Mouse (Mus musculus) limb, embryonic 14.5 days (tissue): Measurements from ENCODE around the gene Csad. TPM values are rescaled to one million over a fixed set of nuclear protein-coding genes. Genes with fewer than 3 reads are reported as not detected.
A peak's percentile ranks its signal among the peaks of the same experiment; 100 is the strongest.

Source experiments
- ATAC-seq: fragments of 200-750 bp; cut with Nextera tagmentation; 2 replicates; pipeline ENCODE4 v1.8.0; 2017; ENCODE audit warnings: low read depth, moderate number of reproducible peaks, moderate TSS enrichment; ENCODE audit not compliant: low FRiP score
- DNase-seq: peaks from one replicate; pipeline ENCODE4 v3.0.0-alpha.2; 2015; ENCODE audit warnings: low spot score
- H3K27ac ChIP-seq: fragments of 300-500 bp; sonication (generic); replicated peaks from 2 replicates; pipeline ENCODE4 v1.5.1; 2014; ENCODE audit warnings: low read depth, mild to moderate bottlenecking, low read length, moderate library complexity, mixed read lengths
- H3K27me3 ChIP-seq: fragments of 300-500 bp; sonication (generic); 2 replicates; pipeline ENCODE4 v1.6.1; 2014; ENCODE audit warnings: low read length, mixed read lengths; ENCODE audit not compliant: control insufficient read depth, insufficient read depth
- H3K36me3 ChIP-seq: fragments of 300-500 bp; sonication (generic); 2 replicates; pipeline ENCODE4 v1.6.1; 2014; ENCODE audit warnings: mild to moderate bottlenecking, low read length, moderate library complexity, mixed read lengths; ENCODE audit not compliant: control insufficient read depth, insufficient read depth
- H3K4me1 ChIP-seq: fragments of 300-500 bp; sonication (generic); 2 replicates; pipeline ENCODE4 v1.6.1; 2014; ENCODE audit warnings: antibody characterized with exemption, low read length, mixed read lengths; ENCODE audit not compliant: control insufficient read depth, insufficient read depth
- H3K4me2 ChIP-seq: fragments of 300-500 bp; sonication (generic); replicated peaks from 2 replicates; pipeline ENCODE4 v1.6.1; 2014; ENCODE audit warnings: low read depth, mild to moderate bottlenecking, low read length, moderate library complexity; ENCODE audit not compliant: severe bottlenecking
- H3K4me3 ChIP-seq: fragments of 300-500 bp; sonication (generic); replicated peaks from 2 replicates; pipeline ENCODE4 v1.5.1; 2014; ENCODE audit warnings: low read length
- H3K9ac ChIP-seq: fragments of 300-500 bp; sonication (generic); 2 replicates; pipeline ENCODE4 v1.6.1; 2014; ENCODE audit warnings: mild to moderate bottlenecking, low read depth, low read length, moderate library complexity; ENCODE audit not compliant: severe bottlenecking
- H3K9me3 ChIP-seq: fragments of 300-500 bp; sonication (generic); 2 replicates; pipeline ENCODE4 v1.6.1; 2016; ENCODE audit warnings: low read length; ENCODE audit not compliant: control insufficient read depth
- POLR2A ChIP-seq: fragments of 200-500 bp; IDR thresholded peaks from 2 replicates; pipeline ENCODE4 v1.8.0; 2012; ENCODE audit warnings: inconsistent platforms, mild to moderate bottlenecking, moderate library complexity, borderline replicate concordance; ENCODE audit not compliant: insufficient read depth, insufficient read length; ENCODE audit errors: extremely low read depth
- WGBS: fragments of 180-500 bp; shearing (Covaris S2); extraction: QIAGEN DNeasy Blood & Tissue Kit; methylation state at CpG from one replicate; pipeline ENCODE4 v1.1.7; 2014; 5-methylcytosine and 5-hydroxymethylcytosine counted together
- polyA plus RNA-seq, 2 experiments: library from polyadenylated mRNA; depleted of rRNA in 1 of 2; stranded (reverse) in 1 of 2; unstranded in 1 of 2; fragments of >200 nt; fragmentation: Nextera tagmentation in 1 of 2; extraction: Ambion mirVana in 1 of 2; gene quantifications; 2 replicates each; pipeline versions ENCODE4 v1.2.1 to v1.2.3; 2012 to 2014

Gene Csad
- polyA plus RNA-seq, 2 experiments, result 66.1 to 112 TPM

- Histone ChIP-seq H3K4me3 (no peak overlapping the region), H3K27me3 (no peaks in the 10 kb centered on the region), H3K9ac (no peak overlapping the region), H3K27ac (no peak overlapping the region), H3K4me2 (no peak overlapping the region), H3K4me1 (peaks cover 22% of the 10 kb centered on the region), H3K36me3 (peaks cover 66% of the 10 kb centered on the region), H3K9me3 (no peaks in the 10 kb centered on the region)
- 88% methylated on average over 3 of the region's 3 CpGs for WGBS
- TF ChIP-seq POLR2A, result no peak
- DNase-seq (no peak), ATAC-seq (no peak)
Observed at GRCm38 (mm10) chr15:102207351-102207750, 2.8 kb upstream of the Csad start.

GRCm38 (mm10) chr15:102205779-102206178, 1.3 kb upstream of the Csad start:
- peak overlapping the region; percentile 80 for H3K4me3 ChIP-seq
- no peaks in the 10 kb centered on the region for H3K9me3 ChIP-seq
- no peak for ATAC-seq
- WGBS, result 49% methylated on average over 8 of the region's 8 CpGs
- peaks cover 23% of the 10 kb centered on the region for H3K4me1 ChIP-seq
- H3K9ac ChIP-seq, result peak overlapping the region; percentile 95
- no peak for TF ChIP-seq POLR2A
- H3K36me3 ChIP-seq, result peaks cover 58% of the 10 kb centered on the region
- peak overlapping the region; percentile 28; the same call in 1 of the 2 replicates for H3K27ac ChIP-seq
- H3K27me3 ChIP-seq, result no peaks in the 10 kb centered on the region
- DNase-seq, result peak; percentile 71
- H3K4me2 ChIP-seq, result peak overlapping the region; percentile 75

GRCm38 (mm10) chr15:102203835-102204381, 616 bp downstream of the Csad start:
- Histone ChIP-seq H3K4me1 (peaks cover 23% of the 10 kb centered on the region), H3K4me2 (peak overlapping the region; percentile 75), H3K9me3 (no peaks in the 10 kb centered on the region), H3K36me3 (peaks cover 51% of the 10 kb centered on the region), H3K27me3 (no peaks in the 10 kb centered on the region), H3K4me3 (peak overlapping the region; percentile 80), H3K27ac (peak overlapping the region; percentile 100), H3K9ac (peak overlapping the region; percentile 95)
- 0% methylated on average over 16 of the region's 72 CpGs for WGBS
- TF ChIP-seq POLR2A, result 0 out of 2 replicates have a peak, but pooled peaks have one; percentile 11
- peak; percentile 76 for DNase-seq
- ATAC-seq, result peak; percentile 53

- peak; percentile 94 for ATAC-seq
- WGBS, result under 1% methylated on average over 21 of the region's 68 CpGs
- peaks cover 46% of the 10 kb centered on the region for H3K36me3 ChIP-seq
Observed at GRCm38 (mm10) chr15:102202971-102203834, 1.3 kb downstream of the Csad start, which contains the start of gene Zfp740. Gene Zfp740 (plus strand): TSS chr15:102203249.

GRCm38 (mm10) chr15:102198841-102199240, 5.7 kb downstream of the Csad start:
- Histone ChIP-seq H3K4me3 (no peak overlapping the region), H3K36me3 (peaks cover 16% of the 10 kb centered on the region; the same call in 1 of the 2 replicates), H3K27me3 (no peaks in the 10 kb centered on the region), H3K9ac (no peak overlapping the region), H3K4me1 (peaks cover 3% of the 10 kb centered on the region; the same call in 1 of the 2 replicates), H3K27ac (no peak overlapping the region), H3K9me3 (no peaks in the 10 kb centered on the region), H3K4me2 (no peak overlapping the region)
- WGBS, result 82% methylated on average over 4 of the region's 4 CpGs
- DNase-seq (no peak), ATAC-seq (no peak)
- TF ChIP-seq POLR2A, result no peak

More at GRCm38 (mm10) chr15:102202971-102203834, 1.3 kb downstream of the Csad start, which contains the start of gene Zfp740:
- DNase-seq, result peak; percentile 92
- Histone ChIP-seq H3K9ac (peak within 1 kb of the TSS; percentile 95), H3K4me1 (peaks cover 23% of the 10 kb centered on the region), H3K4me2 (peak within 1 kb of the TSS; percentile 75), H3K27me3 (no peaks in the 10 kb centered on the region), H3K4me3 (peak within 1 kb of the TSS; percentile 80), H3K9me3 (no peaks in the 10 kb centered on the region), H3K27ac (peak within 1 kb of the TSS; percentile 100)
- TF ChIP-seq POLR2A, result no peak; the same call in 1 of the 2 replicates
